Mouse (Mus musculus) testis, postnatal 10 days (tissue): ENCODE measurements around the gene Babam2.
A peak's percentile ranks its signal among the peaks of the same experiment; 100 is the strongest.

Source experiments
- DNase-seq: peaks from one replicate; pipeline ENCODE4 v3.0.0; 2021; ENCODE audit warnings: low spot score

Gene Babam2

DNA sequence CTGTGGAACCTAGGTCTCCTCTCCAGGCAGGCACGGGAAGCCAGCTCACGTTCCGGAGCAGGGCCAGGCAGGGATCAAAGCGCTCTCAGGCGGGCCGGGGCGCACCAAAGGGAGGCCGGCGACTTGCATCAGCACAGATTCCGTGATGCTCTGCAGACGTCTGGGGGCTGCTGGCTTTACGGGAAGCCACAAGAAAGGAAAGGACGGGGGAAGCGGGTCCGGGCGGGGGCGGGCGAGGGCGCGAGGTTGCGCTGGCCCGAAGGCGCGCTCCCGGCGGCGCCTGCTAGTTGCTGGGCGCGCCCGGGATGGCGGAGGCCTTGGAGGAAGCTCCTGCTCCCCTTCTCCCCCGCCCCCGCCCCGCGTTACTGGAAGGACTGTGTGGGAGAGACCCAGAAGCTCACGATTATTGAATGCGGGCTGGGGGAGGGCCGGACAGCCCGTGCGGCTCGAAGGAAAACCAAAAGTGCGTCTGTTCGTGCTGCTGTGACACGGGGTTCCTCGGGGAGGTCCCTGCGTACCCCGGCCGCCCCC lies 435.6 kb downstream of the Babam2 start:
- DNase-seq = peak; percentile 77

DNA sequence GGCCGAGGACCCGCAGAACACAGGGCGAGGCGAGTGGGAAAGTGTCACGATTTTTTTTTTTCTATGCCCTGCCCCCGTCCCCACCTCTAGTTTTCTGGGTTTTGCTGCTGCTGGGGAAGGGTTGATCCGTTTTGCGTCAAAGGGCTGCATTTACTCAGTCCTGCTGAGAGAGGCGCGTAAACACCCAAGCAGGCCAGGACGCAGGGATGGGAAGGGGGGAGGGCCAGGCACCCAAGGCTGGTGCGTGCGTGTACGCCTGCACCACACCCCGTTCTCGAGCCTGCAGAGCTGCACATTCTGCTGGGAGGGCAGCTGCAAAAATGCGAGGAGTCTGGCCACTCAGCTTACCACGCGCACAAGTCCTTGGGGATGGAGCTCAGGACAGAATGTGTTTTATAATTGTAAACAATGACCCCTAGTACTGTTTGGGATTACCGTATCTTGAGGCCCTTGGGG lies 436.1 kb downstream of the Babam2 start:
- DNase-seq = peak; percentile 78

DNA sequence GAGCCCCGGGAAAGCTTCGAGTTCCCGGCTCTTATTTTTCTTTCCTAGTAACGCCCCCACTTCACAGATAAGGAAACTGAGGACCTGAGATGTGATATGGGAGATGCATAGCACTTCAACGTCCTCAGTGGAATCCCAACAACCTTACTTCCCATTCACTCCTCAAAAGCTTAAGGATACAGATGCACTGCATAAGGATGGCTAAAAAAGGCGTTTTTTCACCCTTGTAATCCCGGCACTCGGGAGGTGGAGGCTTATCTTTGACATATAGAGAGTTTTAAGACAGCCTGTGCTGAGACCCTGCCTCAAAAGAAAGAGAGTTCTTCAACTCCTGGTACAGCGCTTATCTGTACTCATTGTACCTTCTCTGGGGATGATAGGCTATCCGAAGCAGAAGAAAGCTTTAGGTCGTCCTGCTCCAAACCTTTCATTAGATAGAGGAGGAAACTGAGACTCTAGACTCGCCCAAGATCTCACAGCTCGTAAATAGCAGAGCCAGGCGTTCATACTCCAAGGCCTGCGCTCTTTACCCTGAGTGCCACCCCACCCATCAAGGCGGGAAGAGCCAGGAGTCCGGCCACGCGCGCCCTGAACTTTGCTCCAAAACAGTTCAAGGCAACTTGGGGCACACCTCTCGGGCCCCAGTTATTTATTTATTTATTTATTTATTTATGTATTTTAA lies 436.7 kb downstream of the Babam2 start:
- DNase-seq = no peak
